Mouse (Mus musculus): ENCODE data around the gene Cmss1. TPM values are rescaled to one million over a fixed set of nuclear protein-coding genes. Genes with fewer than 3 reads are reported as not detected.
A peak's percentile ranks its signal among the peaks of the same experiment; 100 is the strongest.

The Cmss1 gene
- total and polyA plus RNA-seq, 2 experiments from 2014 or later = 12.0 to 43.4 TPM

DNA sequence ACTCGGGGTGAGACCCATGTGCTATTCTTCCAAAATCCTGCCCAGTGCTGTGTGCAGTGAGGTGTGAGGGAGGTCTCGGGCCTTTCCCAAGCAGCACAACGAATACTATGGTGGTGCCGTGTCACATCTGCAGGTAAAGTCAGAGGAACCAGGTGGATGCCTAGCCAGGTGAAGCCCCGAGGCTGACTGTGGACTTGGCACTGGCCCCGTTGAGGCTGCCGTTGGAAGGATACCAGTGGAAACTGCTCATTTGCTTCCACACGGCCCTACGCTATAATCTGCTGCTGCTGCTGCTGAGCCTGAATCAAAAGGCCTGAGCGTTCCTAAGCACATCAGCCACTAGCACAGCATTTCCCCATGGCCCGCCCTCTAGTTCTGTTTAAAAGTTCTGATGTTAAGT is 167.5 kb downstream of the Cmss1 start:
- Histone ChIP-seq H3K9me3 (ENCODE audit: low read length) (no peaks in the 10 kb centered on the region), H3K27me3 (ENCODE audit: insufficient read depth, low read length) (0 out of 2 replicates have a peak, but pooled peaks cover 3% of the 10 kb centered on the region), H3K27ac (ENCODE audit: low read depth, low read length) (no peak overlapping the region), H3K4me2 (ENCODE audit: low read depth) (no peak overlapping the region), H3K4me3 (ENCODE audit: low read depth, low read length) (no peak overlapping the region), H3K9ac (no peak overlapping the region), H3K4me1 (ENCODE audit: insufficient read depth) (0 out of 2 replicates have a peak, but pooled peaks cover 4% of the 10 kb centered on the region), H3K36me3 (ENCODE audit: insufficient read depth) (no peaks in the 10 kb centered on the region)
- no peak for TF ChIP-seq CTCF (IDR thresholded peaks at IDR 0.05; ENCODE audit: low read depth)
- DNase-seq = no peak
- no peak for ATAC-seq
- 67% methylated on average over 11 of the region's 11 CpGs for WGBS

DNA sequence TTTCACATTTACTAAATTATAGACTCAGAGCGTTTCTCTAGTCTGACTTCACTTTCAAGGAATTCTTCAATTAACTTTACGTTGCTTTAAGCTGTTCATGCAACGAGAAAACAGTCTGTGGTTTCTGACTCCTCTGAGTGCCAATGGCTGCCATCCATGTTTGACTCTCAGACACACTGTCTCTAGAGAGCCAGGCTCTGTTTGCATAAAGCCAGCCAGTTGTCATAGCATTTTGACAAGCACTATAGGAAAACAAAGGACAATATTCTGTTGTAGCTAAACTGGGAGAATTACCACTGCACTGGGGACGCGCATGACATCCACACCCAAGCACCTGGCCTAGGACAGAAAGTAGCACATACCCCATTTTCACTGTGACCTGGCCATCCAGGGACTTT is 168.4 kb downstream of the Cmss1 start:
- 0 out of 2 replicates have a peak, but pooled peaks cover 4% of the 10 kb centered on the region for H3K4me1 ChIP-seq (ENCODE audit: insufficient read depth)
- no peak overlapping the region for H3K4me3 ChIP-seq (ENCODE audit: low read depth, low read length)
- H3K4me2 ChIP-seq (ENCODE audit: low read depth) = 0 out of 2 replicates have a peak overlapping the region, but pooled peaks have one; percentile 3
- 22% methylated on average over 5 of the region's 5 CpGs for WGBS
- H3K27ac ChIP-seq (ENCODE audit: low read depth, low read length) = no peak overlapping the region
- ATAC-seq (peak; percentile 89), DNase-seq (peak; percentile 77)
- no peaks in the 10 kb centered on the region for H3K36me3 ChIP-seq (ENCODE audit: insufficient read depth)
- no peak overlapping the region for H3K9ac ChIP-seq
- H3K9me3 ChIP-seq (ENCODE audit: low read length) = no peaks in the 10 kb centered on the region
- 0 out of 2 replicates have a peak, but pooled peaks cover 3% of the 10 kb centered on the region for H3K27me3 ChIP-seq (ENCODE audit: insufficient read depth, low read length)
- no peak for TF ChIP-seq CTCF (IDR thresholded peaks at IDR 0.05; ENCODE audit: low read depth)

DNA sequence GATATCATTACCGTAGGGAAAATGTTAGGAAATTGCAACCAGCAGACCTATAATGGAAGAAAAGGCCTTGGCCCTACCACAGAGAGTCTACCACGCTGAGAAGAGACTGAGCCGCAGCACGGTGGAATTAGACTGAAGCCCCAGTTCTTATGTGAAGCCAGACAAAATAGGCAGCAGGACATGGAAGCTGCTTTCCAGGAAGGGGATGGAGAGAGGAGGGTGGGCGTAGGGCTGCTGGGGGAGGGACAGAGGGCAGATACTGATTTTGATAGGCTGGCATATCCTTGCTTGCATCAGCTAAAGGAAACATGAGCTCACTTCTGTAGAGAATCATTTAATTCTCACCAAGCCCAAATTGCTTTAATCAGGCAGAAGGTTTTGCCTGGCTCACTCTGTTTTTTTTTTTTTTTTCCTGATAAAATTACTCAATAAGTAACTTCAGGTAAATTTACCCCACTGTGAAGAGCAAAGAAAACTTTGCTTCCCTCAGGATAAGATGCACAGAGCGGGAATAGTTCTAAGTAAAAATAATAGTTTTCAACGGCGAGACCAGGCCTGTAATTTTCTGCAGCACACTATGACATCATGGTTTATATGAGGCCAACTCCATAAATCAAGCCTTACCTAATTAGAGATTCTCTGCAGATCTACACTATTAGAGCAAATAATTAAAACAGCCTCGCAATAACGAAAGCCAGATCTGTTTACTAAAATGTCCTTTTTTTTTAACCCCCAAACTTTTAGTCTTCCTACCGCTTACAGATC is 169.0 kb downstream of the Cmss1 start:
- DNase-seq (peak; percentile 20), ATAC-seq (peak; percentile 81)
- H3K27me3 ChIP-seq (ENCODE audit: insufficient read depth, low read length) = peaks cover 3% of the 10 kb centered on the region; the same call in 1 of the 2 replicates
- 0 out of 2 replicates have a peak, but pooled peaks cover 4% of the 10 kb centered on the region for H3K4me1 ChIP-seq (ENCODE audit: insufficient read depth)
- no peak overlapping the region for H3K9ac ChIP-seq
- no peak overlapping the region for H3K27ac ChIP-seq (ENCODE audit: low read depth, low read length)
- 0 out of 2 replicates have a peak overlapping the region, but pooled peaks have one; percentile 3 for H3K4me2 ChIP-seq (ENCODE audit: low read depth)
- 35% methylated on average over 11 of the region's 11 CpGs for WGBS
- H3K36me3 ChIP-seq (ENCODE audit: insufficient read depth) = no peaks in the 10 kb centered on the region
- no peak for TF ChIP-seq CTCF (IDR thresholded peaks at IDR 0.05; ENCODE audit: low read depth)
- H3K4me3 ChIP-seq (ENCODE audit: low read depth, low read length) = no peak overlapping the region
- H3K9me3 ChIP-seq (ENCODE audit: low read length) = no peaks in the 10 kb centered on the region

DNA sequence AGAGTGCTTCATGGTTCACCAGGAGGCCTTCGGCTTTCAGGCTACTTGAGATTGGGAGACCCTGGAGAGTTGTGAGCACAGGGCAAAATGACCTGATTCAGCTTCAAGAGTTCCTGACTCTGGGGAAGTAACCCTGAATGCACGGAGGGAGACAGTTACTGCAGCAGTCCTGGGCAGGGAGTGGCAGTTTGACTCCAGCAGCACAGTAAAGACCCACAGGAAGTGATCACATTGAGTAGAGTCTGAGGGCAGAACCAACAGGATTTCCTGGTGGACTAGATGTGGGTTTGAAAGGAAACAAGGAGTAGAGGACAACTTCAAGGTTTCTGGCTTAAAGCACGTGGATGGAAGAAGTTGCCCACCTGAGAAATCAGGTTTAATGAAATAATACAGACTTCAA is 172.0 kb downstream of the Cmss1 start:
- no peak for ATAC-seq
- Histone ChIP-seq H3K9me3 (ENCODE audit: low read length) (no peaks in the 10 kb centered on the region), H3K9ac (no peak overlapping the region), H3K36me3 (ENCODE audit: insufficient read depth) (no peaks in the 10 kb centered on the region), H3K27ac (ENCODE audit: low read depth, low read length) (no peak overlapping the region), H3K4me1 (ENCODE audit: insufficient read depth) (0 out of 2 replicates have a peak, but pooled peaks cover 4% of the 10 kb centered on the region), H3K27me3 (ENCODE audit: insufficient read depth, low read length) (no peaks in the 10 kb centered on the region; the same call in 1 of the 2 replicates), H3K4me3 (ENCODE audit: low read depth, low read length) (no peak overlapping the region), H3K4me2 (ENCODE audit: low read depth) (no peak overlapping the region)
- 88% methylated on average over 3 of the region's 3 CpGs for WGBS
- DNase-seq = no peak
- TF ChIP-seq CTCF (IDR thresholded peaks at IDR 0.05; ENCODE audit: low read depth) = no peak

DNA sequence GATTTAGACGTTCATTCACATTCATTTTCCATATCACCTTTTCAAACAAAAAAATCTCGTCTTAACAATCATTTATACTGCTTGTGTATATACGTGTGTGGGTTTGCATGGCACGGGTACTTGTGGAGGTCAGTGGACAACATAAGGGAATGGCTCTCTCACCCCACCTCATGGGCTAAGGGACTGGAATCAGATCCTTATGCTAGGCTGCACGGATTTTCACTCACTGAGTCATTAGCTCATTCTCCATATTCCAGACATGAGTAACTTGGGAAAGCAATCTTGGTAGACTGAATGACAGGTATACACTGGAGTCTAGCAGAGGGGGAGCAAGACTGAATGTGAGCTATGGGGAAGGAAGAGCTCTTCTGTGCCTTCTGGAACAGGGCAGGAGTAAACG is 173.0 kb downstream of the Cmss1 start:
- H3K27me3 ChIP-seq (ENCODE audit: insufficient read depth, low read length) = no peaks in the 10 kb centered on the region; the same call in 1 of the 2 replicates
- H3K4me2 ChIP-seq (ENCODE audit: low read depth) = no peak overlapping the region
- DNase-seq = no peak
- no peaks in the 10 kb centered on the region for H3K9me3 ChIP-seq (ENCODE audit: low read length)
- H3K27ac ChIP-seq (ENCODE audit: low read depth, low read length) = no peak overlapping the region
- 0 out of 2 replicates have a peak, but pooled peaks cover 4% of the 10 kb centered on the region for H3K4me1 ChIP-seq (ENCODE audit: insufficient read depth)
- 91% methylated on average over 6 of the region's 6 CpGs for WGBS
- no peak for ATAC-seq
- no peak for TF ChIP-seq CTCF (IDR thresholded peaks at IDR 0.05; ENCODE audit: low read depth)
- H3K36me3 ChIP-seq (ENCODE audit: insufficient read depth) = no peaks in the 10 kb centered on the region
- H3K4me3 ChIP-seq (ENCODE audit: low read depth, low read length) = no peak overlapping the region
- H3K9ac ChIP-seq = no peak overlapping the region

DNA sequence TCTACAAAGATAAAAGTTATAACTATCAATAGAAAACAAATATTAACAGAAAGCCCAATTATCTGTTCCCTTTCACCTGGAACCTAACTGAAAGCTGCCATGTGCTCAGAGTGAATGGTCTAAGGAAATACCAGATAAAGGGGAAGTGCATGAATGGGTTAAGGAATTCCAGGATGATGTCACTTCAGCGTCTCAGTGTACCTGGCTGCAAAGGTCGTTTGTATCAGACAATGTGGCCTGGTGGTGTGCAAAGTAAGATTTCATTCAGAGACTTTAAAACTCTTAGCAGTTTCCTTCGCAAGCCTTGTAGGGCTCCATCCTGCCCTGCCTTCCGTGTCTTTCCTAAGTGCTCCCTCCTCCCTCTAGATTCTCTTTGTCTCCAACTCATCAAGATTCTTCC is 173.5 kb downstream of the Cmss1 start:
- ATAC-seq (no peak), DNase-seq (no peak)
- TF ChIP-seq CTCF (IDR thresholded peaks at IDR 0.05; ENCODE audit: low read depth) = no peak
- Histone ChIP-seq H3K36me3 (ENCODE audit: insufficient read depth) (no peaks in the 10 kb centered on the region), H3K4me3 (ENCODE audit: low read depth, low read length) (no peak overlapping the region), H3K9me3 (ENCODE audit: low read length) (no peaks in the 10 kb centered on the region), H3K4me2 (ENCODE audit: low read depth) (no peak overlapping the region), H3K27ac (ENCODE audit: low read depth, low read length) (no peak overlapping the region), H3K9ac (no peak overlapping the region), H3K27me3 (ENCODE audit: insufficient read depth, low read length) (no peaks in the 10 kb centered on the region; the same call in 1 of the 2 replicates), H3K4me1 (ENCODE audit: insufficient read depth) (no peaks in the 10 kb centered on the region)
- WGBS = 72% methylated on average over 4 of the region's 4 CpGs

DNA sequence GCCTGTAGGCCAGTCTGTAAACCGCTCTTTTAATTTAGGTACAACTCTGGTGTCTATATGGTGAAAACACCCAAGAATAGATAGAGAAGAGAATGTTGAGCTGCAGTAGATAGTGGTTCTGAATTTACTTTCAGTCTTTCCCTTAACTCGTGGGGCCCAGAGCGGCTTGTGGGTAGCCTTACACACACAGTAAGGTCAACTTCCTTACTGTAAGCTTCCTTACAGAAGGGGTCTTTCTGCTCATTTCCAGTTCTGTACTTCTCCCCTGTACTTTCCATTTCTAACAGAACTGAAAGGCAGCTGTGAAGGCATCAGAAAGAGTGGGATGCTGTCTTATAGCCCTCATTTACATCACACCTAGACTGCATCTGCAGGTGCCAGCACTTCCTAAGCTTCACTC is 175.4 kb downstream of the Cmss1 start:
- H3K9me3 ChIP-seq (ENCODE audit: low read length) = no peaks in the 10 kb centered on the region
- no peak overlapping the region for H3K4me2 ChIP-seq (ENCODE audit: low read depth)
- no peak overlapping the region for H3K9ac ChIP-seq
- ATAC-seq (no peak), DNase-seq (no peak)
- no peak overlapping the region for H3K4me3 ChIP-seq (ENCODE audit: low read depth, low read length)
- no peak for TF ChIP-seq CTCF (IDR thresholded peaks at IDR 0.05; ENCODE audit: low read depth)
- H3K27me3 ChIP-seq (ENCODE audit: insufficient read depth, low read length) = no peaks in the 10 kb centered on the region; the same call in 1 of the 2 replicates
- WGBS = 96% methylated on average over 3 of the region's 3 CpGs
- H3K27ac ChIP-seq (ENCODE audit: low read depth, low read length) = no peak overlapping the region
- H3K4me1 ChIP-seq (ENCODE audit: insufficient read depth) = no peaks in the 10 kb centered on the region
- no peaks in the 10 kb centered on the region for H3K36me3 ChIP-seq (ENCODE audit: insufficient read depth)

Data from forebrain, postnatal 0 days (tissue).